Mouse (Mus musculus): ENCODE results near the gene Sowahc.
A peak's percentile ranks its signal among the peaks of the same experiment; 100 is the strongest.

Sowahc gene

GRCm38 (mm10) chr10:59253541-59254079 is 31.9 kb downstream of the Sowahc start:
- peak; percentile 22 to 47 for DNase-seq

DNA sequence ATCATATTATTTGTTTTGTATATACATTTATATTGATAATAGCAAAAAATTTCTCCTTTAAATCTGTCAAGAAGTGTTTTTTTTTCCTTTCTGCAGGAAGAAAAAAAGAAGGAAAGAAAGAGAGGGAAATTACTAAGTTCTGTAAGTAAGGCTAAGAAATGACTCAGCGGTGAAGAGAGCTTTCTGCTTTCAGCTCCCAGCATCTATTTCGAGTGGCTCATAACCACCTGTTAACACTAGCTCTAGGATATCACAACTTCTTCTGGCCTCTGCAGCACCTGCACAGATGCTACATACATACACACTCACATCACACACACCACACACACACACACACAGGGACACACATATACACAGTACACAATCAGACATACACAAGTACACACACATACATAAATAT is 34.8 kb downstream of the Sowahc start:
- no peak for DNase-seq

- no peak for DNase-seq
Measured at GRCm38 (mm10) chr10:59259572-59259971, 37.8 kb downstream of the Sowahc start.

GRCm38 (mm10) chr10:59261603-59262002 is 39.9 kb downstream of the Sowahc start:
- DNase-seq = no peak

DNA sequence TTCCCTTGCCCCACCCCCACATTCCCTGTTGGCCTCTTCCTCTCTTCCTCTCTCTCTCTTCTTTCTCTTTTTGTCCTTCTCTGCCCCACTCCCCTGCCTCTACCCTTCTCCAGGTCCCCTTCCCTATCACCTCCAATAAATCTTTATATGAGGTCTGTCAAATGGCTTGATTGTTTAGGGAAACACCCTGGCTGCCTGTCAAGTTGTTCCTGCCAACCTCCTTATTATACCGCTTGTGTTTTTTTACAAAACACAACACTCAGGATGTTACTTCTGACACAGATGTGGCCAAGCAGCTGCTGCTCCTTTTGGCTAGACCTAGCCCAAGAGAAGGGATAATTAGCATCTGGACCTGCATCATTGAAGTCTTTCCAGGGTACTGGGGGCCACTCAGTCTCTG is 40.3 kb downstream of the Sowahc start:
- no peak for DNase-seq

DNA sequence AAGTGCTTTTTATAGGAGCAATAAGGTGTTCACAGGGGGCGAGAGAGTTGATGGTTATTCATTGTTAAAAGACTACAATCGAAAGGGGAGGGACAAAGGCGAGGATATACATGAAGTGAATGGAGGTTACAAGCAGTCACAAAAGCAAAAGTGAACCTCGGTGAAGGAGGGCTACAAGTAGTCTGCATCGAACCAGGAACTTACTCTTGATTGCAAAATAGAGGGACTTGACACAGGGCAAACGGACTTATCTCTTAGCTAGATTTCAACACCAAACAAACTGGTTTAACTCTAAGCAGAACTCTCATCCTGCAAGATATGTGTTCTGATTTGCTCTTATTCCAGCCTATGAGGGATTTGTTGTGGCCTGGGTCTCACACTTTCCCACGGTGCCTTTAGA is 41.2 kb downstream of the Sowahc start:
- no peak for DNase-seq

- no peak for DNase-seq
Measured at GRCm38 (mm10) chr10:59265067-59265466, 43.3 kb downstream of the Sowahc start.

DNA sequence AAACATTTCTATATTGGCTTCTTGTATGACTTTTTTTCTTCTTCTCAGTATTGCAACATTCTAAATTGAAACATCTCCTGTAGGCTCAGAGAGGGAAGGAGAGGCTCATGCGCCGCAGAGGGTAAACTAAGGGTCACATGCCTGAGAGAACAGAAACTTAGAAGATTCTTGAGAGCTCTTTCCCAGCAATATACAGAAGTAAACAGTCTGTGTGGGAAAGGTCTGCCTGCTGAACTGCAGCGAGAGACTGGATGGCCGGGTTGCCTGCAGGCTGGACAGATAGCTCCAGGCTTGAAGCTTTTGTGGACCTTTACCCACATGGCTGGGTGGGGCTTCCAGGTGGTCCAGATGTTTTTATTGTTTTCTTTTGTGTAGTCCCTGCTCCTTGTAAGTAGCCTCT is 43.9 kb downstream of the Sowahc start:
- DNase-seq = no peak

DNA sequence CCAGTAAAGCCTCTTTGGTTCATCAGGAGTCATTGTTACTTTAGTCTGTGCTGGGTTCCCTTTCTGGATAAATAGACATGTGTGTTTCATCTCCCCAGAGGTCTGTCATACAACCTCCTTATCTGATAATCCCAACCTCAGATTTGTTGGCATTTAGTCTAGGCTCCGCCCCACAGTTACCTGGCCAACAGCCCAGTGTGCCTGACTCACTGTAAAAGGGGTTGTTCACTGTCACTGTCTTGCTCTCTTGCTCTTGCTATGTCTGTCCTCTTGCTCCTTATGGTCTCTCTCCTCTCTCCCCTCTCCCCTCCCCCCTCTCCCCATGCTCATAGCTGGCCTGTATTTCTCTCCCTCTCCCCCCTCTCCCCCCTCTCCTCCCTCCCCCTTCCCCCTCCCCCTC is 44.3 kb downstream of the Sowahc start:
- peak; percentile 42 to 58 for DNase-seq

GRCm38 (mm10) chr10:59267275-59267674 is 45.5 kb downstream of the Sowahc start:
- DNase-seq = no peak

GRCm38 (mm10) chr10:59268109-59268508 is 46.4 kb downstream of the Sowahc start:
- no peak for DNase-seq

DNA sequence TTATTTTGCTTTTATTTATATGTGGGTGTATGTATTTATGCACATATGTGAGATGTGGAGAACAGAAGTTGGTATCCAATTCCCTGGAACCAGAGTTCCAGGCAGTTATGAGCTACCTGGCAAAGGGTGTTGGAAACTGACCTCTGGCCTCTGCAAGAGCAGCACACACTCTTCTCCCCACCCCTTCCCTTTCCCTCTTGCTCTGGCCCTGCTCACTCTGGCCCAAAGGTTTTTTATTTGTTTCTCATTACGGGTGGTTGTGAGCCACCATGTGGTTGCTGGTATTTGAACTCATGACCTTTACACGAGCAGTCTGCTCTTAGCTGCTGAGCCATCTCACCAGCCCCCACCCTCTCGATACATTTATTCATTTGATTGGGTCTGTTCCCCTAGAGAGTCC is 47.0 kb downstream of the Sowahc start:
- DNase-seq = no peak

- DNase-seq = no peak
Measured at GRCm38 (mm10) chr10:59275745-59276144, 54.0 kb downstream of the Sowahc start.

All from kidney, postnatal 4 days (tissue).